Mouse (Mus musculus) adipocyte (in vitro differentiated cells): Measurements from ENCODE around the gene Dll4.

Source experiments
- DNase-seq: peaks from one replicate; pipeline ENCODE4 v3.0.0-alpha.2; 2016; ENCODE audit warnings: low spot score

Gene Dll4

GRCm38 (mm10) chr2:119312380-119312958 is 13.1 kb upstream of the Dll4 start:
- no peak for DNase-seq

DNA sequence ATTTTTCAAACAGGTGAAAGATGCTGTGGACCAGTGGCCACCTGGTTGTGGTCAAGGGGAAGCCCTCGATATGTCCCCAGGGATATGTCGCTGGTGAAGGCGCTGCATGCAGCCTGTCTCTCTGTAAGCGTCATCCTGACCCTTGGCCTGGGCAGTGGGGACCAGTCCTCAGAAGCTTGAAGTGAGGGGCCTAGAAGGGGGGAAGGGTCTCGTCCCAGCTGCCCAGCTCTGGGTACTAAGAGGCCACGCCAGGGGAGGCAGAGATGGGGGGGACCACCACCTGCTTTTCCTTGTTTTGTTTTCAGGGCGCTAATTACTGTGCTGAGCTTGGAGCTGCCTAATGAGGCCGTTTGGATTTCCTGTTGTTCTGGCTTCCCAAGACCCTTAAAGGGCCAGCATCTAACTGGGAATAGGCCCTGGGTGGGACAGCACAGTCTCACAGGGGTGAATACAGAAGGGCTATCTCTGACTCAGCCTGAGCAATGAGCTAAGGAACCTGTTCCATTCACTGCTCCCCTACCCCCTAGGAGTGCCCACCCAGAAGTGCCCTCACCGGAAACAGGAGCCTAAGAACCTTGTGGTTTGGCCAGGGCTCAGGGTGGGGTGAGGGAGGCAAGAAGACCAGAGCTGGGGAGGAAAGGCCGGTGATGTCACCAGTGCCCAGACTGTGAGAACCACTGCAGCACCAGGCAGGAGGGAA is 11.7 kb upstream of the Dll4 start:
- no peak for DNase-seq

DNA sequence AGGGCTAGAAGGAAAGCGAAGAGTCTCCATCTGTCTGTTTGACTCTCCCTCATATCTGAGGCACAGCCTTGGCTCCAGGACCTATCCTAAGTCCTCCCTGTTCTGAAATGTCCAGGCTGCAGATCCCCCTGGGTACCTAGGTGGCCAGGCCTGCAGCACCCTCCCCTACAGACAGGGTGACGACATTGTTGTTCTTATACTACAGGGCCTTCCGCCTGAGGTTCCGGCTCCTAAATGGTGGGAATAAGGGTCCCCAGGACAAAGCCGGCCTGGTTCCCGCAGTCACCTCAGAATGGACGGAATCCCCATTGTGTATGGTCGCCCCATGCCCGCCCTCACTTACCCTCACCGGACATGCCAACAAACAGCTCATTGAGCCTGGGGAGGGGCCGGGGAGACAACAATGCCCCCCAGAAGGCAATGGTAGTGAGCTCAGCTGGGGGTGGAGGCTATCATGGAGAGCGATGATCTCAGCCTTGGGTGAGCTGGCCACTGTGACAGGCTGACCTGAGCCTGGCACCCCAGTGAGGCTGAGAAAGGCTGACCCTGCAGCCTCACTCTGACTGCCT is 10.8 kb upstream of the Dll4 start:
- no peak for DNase-seq

- DNase-seq = peak; percentile 94
These were observed 7.4 kb upstream of the Dll4 start for GRCm38 (mm10) chr2:119318043-119318710.

DNA sequence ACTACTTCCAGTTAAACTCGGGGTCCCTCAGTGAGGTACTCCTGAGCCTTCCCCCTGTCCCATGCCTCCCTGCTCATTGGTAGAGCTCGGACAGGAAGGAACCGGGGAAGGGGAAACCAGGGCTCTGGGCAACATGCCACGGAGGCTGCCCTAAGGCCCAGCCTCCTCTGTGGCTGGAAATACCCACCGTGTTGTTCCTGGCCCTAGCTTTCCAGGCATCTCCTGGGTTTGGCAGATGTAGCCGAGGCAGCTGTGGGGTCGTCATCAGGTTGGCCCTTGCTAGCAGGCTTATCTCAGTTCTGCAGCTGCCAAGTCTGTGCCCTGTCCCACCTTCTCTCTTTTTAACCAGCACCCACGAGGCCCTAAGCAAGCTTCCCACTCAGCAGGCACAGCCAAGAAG is 5.0 kb upstream of the Dll4 start:
- no peak for DNase-seq

- no peak for DNase-seq
These were observed 3.6 kb upstream of the Dll4 start for GRCm38 (mm10) chr2:119321771-119322586.

DNA sequence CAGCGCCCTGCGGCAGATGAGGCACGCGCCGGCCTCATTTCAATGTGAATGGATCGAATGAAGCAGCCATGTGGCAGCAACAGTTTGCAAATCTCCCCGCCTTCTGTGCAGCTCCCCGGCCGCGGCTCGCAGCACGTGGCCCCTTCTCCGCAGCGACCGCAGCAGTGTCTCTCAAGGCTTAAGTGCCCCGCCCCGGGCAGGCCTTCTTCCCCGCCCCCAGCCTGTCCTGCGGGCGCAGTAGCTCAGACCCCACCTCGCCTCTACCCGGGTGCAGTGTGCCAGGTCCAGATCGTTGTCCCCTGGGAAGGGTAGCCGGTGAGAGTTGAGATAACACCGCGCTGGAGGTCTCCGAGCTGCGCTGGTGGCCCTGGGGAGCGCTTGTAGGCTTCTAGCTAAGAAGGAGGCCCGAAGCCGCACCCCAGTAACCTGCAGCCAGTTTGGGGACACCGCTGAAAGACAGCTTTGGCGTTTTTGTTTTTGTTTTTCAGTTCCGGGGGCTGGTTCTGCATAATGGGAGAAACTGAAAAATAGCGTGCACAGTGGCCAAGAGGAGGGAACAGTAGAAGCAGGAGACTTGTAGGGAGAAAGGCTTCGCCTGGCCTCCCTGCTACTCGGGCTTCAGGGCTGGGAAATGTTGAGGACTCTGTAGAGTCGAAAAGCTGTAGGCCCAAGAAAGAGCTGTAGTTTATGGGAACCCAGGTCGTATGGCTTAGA is 2.8 kb upstream of the Dll4 start:
- no peak for DNase-seq

- no peak for DNase-seq
These were observed 1.6 kb upstream of the Dll4 start for GRCm38 (mm10) chr2:119323866-119324575.

DNA sequence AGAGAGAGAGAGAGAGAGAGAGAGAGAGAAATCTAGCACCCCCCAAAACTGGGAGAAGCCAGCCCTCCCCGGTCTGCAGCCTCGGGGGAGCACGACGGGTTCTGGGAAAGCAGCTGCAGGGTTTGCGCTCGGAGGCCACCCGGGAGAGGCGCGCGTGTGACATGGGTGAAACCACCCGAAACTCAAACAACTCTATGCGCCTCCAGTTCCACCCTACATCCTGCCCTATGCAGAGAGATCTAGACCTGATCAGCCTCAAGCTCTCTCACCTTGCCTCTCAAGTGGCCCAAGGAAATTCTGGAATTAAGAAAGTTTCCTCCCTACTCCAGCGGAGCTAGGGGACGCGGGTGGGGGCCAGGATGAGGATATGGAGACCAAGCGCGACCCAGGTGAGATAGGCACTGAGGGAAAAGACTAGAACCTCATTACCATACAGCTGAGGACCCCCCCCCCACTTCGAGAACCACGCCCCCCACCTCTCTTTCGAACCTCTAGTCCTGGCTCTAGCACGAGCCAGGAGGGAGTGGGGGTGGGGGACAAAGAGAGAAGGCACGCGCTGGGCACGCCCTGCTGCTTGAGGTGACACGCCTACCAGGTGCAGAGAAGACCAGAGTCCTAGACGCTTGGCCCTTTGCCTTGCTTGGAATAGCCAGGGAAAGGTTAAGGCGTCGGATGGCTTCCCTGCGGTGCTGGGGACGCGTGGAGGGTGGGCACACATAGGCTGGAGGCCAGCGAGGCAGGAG is 837 bp upstream of the Dll4 start:
- DNase-seq = no peak

GRCm38 (mm10) chr2:119326161-119327101 is 847 bp downstream of the Dll4 start:
- no peak for DNase-seq

DNA sequence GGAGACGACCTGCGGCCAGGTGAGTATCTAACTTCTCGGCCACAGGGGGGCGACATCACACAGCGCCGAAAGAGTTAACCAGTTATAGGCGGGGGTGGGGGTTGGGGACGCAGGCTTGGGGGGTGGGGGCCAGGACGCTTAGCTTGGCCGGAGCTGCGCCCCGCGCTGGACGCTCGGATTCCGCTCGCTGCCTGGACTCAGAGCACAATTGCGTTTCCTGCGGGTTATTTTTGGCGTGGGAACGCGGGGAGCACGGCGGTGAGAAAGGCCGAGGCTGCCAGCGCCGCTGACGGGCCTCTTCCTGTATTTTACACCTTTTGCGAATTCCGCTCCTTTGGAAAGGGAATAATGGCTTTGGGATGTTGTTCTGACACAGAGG is 1.5 kb downstream of the Dll4 start:
- DNase-seq = no peak

DNA sequence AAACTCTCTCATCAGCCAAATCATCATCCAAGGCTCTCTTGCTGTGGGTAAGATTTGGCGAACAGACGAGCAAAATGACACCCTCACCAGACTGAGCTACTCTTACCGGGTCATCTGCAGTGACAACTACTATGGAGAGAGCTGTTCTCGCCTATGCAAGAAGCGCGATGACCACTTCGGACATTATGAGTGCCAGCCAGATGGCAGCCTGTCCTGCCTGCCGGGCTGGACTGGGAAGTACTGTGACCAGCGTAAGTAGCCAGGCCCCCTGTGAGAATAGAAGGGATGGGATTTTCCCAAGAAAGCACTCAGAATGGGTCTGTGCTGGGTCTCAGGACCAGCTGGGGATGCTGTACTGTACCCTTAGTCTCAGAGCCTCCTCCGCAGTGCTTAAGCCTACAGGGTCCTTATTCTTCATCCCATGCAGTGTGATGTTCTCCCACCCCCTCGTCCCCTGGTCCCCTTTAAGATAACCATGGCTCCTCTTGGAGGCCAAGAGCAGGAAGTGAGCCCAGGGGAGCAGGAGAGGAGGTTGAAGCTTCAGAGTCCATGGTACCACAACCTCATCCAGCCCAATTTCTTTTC is 2.5 kb downstream of the Dll4 start:
- DNase-seq = no peak

- no peak for DNase-seq
These were observed 3.0 kb downstream of the Dll4 start for GRCm38 (mm10) chr2:119328546-119328945.

DNA sequence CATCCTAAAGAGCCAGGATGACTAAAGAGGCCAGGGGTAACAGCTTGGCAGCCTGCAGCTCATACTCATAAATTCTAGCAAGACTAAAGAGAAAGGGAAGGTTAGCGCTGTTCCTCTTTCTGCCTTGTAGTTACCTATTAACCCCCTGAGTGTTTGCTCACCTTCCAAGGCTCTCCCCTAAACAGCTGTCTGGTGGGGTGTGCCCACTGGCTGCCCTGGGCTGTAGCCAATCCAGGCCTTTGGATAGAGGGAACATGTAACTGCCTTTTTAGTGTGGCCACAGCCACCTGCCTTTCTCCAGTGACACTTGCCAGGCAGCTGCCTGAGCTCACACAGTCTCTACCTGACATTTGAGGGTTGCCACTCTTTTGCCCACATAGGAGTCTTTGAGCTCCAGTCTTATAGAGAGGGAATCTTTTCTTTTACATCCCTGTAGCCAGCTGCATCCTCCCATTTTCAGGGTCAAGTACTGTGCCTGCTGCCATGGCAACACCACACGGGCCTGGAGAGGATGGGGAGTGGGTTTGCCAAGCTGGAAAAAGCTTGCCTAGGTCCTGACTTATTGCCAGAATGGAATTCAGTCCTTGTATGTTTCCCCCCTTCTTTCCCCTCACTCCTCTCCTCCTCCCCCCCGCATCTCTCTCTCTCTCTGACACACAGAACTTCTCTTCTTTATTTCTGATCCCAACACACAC is 3.7 kb downstream of the Dll4 start:
- DNase-seq = no peak

DNA sequence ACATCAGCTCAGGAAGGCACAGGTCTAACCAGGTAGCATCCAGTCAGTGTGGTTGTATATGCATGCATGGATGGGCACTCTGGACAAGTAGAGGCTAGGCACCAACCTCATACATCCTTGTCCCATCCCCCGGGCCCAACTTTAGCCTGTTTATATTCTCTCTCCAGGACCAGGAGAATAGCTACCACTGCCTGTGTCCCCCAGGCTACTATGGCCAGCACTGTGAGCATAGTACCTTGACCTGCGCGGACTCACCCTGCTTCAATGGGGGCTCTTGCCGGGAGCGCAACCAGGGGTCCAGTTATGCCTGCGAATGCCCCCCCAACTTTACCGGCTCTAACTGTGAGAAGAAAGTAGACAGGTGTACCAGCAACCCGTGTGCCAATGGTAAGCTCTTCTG is 5.2 kb downstream of the Dll4 start:
- DNase-seq = no peak

DNA sequence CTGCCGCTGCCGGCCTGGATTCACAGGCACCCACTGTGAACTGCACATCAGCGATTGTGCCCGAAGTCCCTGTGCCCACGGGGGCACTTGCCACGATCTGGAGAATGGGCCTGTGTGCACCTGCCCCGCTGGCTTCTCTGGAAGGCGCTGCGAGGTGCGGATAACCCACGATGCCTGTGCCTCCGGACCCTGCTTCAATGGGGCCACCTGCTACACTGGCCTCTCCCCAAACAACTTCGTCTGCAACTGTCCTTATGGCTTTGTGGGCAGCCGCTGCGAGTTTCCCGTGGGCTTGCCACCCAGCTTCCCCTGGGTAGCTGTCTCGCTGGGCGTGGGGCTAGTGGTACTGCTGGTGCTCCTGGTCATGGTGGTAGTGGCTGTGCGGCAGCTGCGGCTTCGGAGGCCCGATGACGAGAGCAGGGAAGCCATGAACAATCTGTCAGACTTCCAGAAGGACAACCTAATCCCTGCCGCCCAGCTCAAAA is 6.6 kb downstream of the Dll4 start:
- no peak for DNase-seq

- DNase-seq = no peak
These were observed 8.6 kb downstream of the Dll4 start for GRCm38 (mm10) chr2:119334135-119334534.

DNA sequence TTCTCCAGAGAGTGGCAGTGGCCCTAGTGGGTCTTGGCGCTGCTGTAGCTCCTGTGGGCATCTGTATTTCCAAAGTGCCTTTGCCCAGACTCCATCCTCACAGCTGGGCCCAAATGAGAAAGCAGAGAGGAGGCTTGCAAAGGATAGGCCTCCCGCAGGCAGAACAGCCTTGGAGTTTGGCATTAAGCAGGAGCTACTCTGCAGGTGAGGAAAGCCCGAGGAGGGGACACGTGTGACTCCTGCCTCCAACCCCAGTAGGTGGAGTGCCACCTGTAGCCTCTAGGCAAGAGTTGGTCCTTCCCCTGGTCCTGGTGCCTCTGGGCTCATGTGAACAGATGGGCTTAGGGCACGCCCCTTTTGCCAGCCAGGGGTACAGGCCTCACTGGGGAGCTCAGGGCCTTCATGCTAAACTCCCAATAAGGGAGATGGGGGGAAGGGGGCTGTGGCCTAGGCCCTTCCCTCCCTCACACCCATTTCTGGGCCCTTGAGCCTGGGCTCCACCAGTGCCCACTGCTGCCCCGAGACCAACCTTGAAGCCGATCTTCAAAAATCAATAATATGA is 9.5 kb downstream of the Dll4 start:
- DNase-seq = no peak
